Mouse (Mus musculus): ENCODE data around the gene Gria1. TPM values are rescaled to one million over a fixed set of nuclear protein-coding genes. Genes with fewer than 3 reads are reported as not detected.

The Gria1 gene
- polyA plus RNA-seq, 1 experiment from 2014 or later = 1.2 TPM

- TF ChIP-seq CTCF (IDR thresholded peaks at IDR 0.05; ENCODE audit: low read depth) = no peak
Observed at GRCm38 (mm10) chr11:57317063-57317462, 305.9 kb downstream of the Gria1 start.

GRCm38 (mm10) chr11:57317478-57317877 lies 306.3 kb downstream of the Gria1 start:
- Histone ChIP-seq H3K9me3 (replicated peaks; ENCODE audit: low read length) (no peaks in the 10 kb centered on the region), H3K4me2 (ENCODE audit: low read length) (no peak overlapping the region), H3K4me3 (replicated peaks; ENCODE audit: low read depth, low read length) (no peak overlapping the region), H3K27ac (no peak overlapping the region), H3K4me1 (replicated peaks; ENCODE audit: insufficient read depth, low read length) (no peaks in the 10 kb centered on the region), H3K27me3 (ENCODE audit: insufficient read depth, low read length) (no peaks in the 10 kb centered on the region), H3K9ac (ENCODE audit: low read depth, low read length) (no peak overlapping the region), H3K36me3 (ENCODE audit: insufficient read depth, low read length) (no peaks in the 10 kb centered on the region)
- DNase-seq (ENCODE audit: low spot score) (no peak), ATAC-seq (replicated peaks; ENCODE audit: low FRiP score, low read depth) (no peak)
- WGBS = 86% methylated on average over 13 of the region's 13 CpGs
- no peak for TF ChIP-seq CTCF (IDR thresholded peaks at IDR 0.05; ENCODE audit: low read depth)

More at GRCm38 (mm10) chr11:57317063-57317462, 305.9 kb downstream of the Gria1 start:
- Histone ChIP-seq H3K27ac (no peak overlapping the region), H3K4me2 (ENCODE audit: low read length) (no peak overlapping the region), H3K4me3 (replicated peaks; ENCODE audit: low read depth, low read length) (no peak overlapping the region), H3K36me3 (ENCODE audit: insufficient read depth, low read length) (no peaks in the 10 kb centered on the region), H3K9me3 (replicated peaks; ENCODE audit: low read length) (no peaks in the 10 kb centered on the region), H3K27me3 (ENCODE audit: insufficient read depth, low read length) (no peaks in the 10 kb centered on the region), H3K4me1 (replicated peaks; ENCODE audit: insufficient read depth, low read length) (no peaks in the 10 kb centered on the region), H3K9ac (ENCODE audit: low read depth, low read length) (no peak overlapping the region)
- DNase-seq (ENCODE audit: low spot score) (no peak), ATAC-seq (replicated peaks; ENCODE audit: low FRiP score, low read depth) (no peak)
- 80% methylated on average over 3 of the region's 3 CpGs for WGBS

GRCm38 (mm10) chr11:57319374-57319773 lies 308.2 kb downstream of the Gria1 start:
- WGBS = 80% methylated on average over 3 of the region's 3 CpGs
- Histone ChIP-seq H3K27me3 (ENCODE audit: insufficient read depth, low read length) (no peaks in the 10 kb centered on the region), H3K9me3 (replicated peaks; ENCODE audit: low read length) (no peaks in the 10 kb centered on the region), H3K4me2 (ENCODE audit: low read length) (no peak overlapping the region), H3K9ac (ENCODE audit: low read depth, low read length) (no peak overlapping the region), H3K27ac (no peak overlapping the region), H3K4me1 (replicated peaks; ENCODE audit: insufficient read depth, low read length) (no peaks in the 10 kb centered on the region), H3K36me3 (ENCODE audit: insufficient read depth, low read length) (no peaks in the 10 kb centered on the region), H3K4me3 (replicated peaks; ENCODE audit: low read depth, low read length) (no peak overlapping the region)
- ATAC-seq (replicated peaks; ENCODE audit: low FRiP score, low read depth) = no peak
- no peak for DNase-seq (ENCODE audit: low spot score)
- no peak for TF ChIP-seq CTCF (IDR thresholded peaks at IDR 0.05; ENCODE audit: low read depth)

GRCm38 (mm10) chr11:57324099-57324498 lies 312.9 kb downstream of the Gria1 start:
- no peak for ATAC-seq (replicated peaks; ENCODE audit: low FRiP score, low read depth)
- no peaks in the 10 kb centered on the region for H3K36me3 ChIP-seq (ENCODE audit: insufficient read depth, low read length)
- WGBS = 78% methylated on average over 4 of the region's 4 CpGs

More at GRCm38 (mm10) chr11:57324099-57324498, 312.9 kb downstream of the Gria1 start:
- no peak overlapping the region for H3K4me2 ChIP-seq (ENCODE audit: low read length)
- H3K4me1 ChIP-seq (replicated peaks; ENCODE audit: insufficient read depth, low read length) = no peaks in the 10 kb centered on the region
- H3K4me3 ChIP-seq (replicated peaks; ENCODE audit: low read depth, low read length) = no peak overlapping the region
- H3K27me3 ChIP-seq (ENCODE audit: insufficient read depth, low read length) = no peaks in the 10 kb centered on the region
- H3K9ac ChIP-seq (ENCODE audit: low read depth, low read length) = no peak overlapping the region
- TF ChIP-seq CTCF (IDR thresholded peaks at IDR 0.05; ENCODE audit: low read depth) = no peak
- no peaks in the 10 kb centered on the region for H3K9me3 ChIP-seq (replicated peaks; ENCODE audit: low read length)
- no peak overlapping the region for H3K27ac ChIP-seq
- DNase-seq (ENCODE audit: low spot score) = no peak

Data from kidney, postnatal 0 days (tissue).